Mouse (Mus musculus): ENCODE results near the gene Olfr91. TPM values are rescaled to one million over a fixed set of nuclear protein-coding genes. Genes with fewer than 3 reads are reported as not detected.

The Olfr91 gene
- polyA plus RNA-seq, 1 experiment from 2014 or later, result not detected

DNA sequence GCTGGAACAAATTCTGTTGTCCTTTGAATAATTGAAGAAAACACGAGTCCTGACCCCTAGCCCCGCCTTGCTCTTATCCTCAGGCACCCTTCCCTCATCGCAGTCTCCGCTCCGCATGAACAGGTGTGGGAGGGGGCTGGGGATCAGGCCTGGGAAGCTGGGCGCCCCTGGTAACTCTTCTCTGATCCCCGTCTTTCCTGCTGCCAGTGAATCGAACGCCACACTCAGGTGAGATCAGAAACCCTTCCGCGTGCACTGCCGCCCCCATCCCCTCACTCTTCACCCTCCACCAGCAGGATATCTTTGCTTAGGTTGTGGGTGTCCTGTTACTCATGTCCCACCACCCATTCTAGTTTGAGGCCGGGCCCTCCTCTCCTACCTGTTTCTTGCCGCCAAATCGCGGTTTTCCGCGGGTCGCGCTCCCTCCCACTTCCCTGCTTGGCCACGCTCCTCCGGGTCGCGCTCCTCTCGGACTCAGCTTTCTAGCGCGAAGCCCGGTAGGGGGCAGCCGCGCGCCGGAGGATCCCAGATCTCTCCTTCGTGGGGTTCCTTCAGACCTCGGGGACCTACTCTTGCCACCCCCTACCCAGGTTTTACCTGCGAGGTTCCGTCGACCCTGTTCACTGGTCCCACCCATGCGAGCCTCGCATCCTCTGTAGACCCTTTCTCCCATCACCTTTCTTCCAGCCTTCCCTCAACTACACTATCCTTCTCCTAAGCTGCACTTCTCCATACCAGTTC lies 48.3 kb downstream of the Olfr91 start:
- H3K27ac ChIP-seq (ENCODE audit: low read length), result peak overlapping the region; percentile 51
- peaks cover 57% of the 10 kb centered on the region for H3K4me1 ChIP-seq (replicated peaks; ENCODE audit: control insufficient read depth, insufficient read depth, low read length)
- peak overlapping the region; percentile 80 for H3K4me3 ChIP-seq (replicated peaks; ENCODE audit: low read length)
- peaks cover 2% of the 10 kb centered on the region; the same call in 1 of the 2 replicates for H3K36me3 ChIP-seq (ENCODE audit: control insufficient read depth, insufficient read depth)
- ATAC-seq, result peak; percentile 13
- H3K27me3 ChIP-seq (replicated peaks; ENCODE audit: control insufficient read depth, insufficient read depth, low read length), result no peaks in the 10 kb centered on the region
- 3% methylated on average over 39 of the region's 39 CpGs for WGBS
- H3K9me3 ChIP-seq (ENCODE audit: control insufficient read depth, low read length), result no peaks in the 10 kb centered on the region
- H3K4me2 ChIP-seq (ENCODE audit: low read length), result peak overlapping the region; percentile 71
- H3K9ac ChIP-seq (replicated peaks; ENCODE audit: low read depth, low read length), result peak overlapping the region; percentile 91

DNA sequence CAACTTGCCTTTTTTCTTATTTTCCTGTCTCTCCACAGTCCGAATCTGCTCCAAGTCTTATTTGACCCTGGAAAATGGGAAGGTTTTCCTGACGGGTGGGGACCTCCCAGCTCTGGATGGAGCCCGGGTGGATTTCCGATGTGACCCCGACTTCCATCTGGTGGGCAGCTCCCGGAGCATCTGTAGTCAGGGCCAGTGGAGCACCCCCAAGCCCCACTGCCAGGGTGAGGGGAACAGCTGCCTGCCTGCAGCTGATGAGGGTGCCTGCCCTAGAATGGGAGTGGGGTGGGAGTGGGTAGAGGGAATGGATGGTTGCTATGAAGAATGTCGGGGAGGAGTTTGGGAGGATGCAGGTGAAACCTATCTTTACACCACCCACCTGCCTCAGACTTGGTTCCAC lies 49.7 kb downstream of the Olfr91 start:
- H3K9ac ChIP-seq (replicated peaks; ENCODE audit: low read depth, low read length), result no peak overlapping the region
- H3K9me3 ChIP-seq (ENCODE audit: control insufficient read depth, low read length), result no peaks in the 10 kb centered on the region
- H3K4me2 ChIP-seq (ENCODE audit: low read length), result peak overlapping the region; percentile 81
- H3K4me1 ChIP-seq (replicated peaks; ENCODE audit: control insufficient read depth, insufficient read depth, low read length), result peaks cover 56% of the 10 kb centered on the region
- H3K36me3 ChIP-seq (ENCODE audit: control insufficient read depth, insufficient read depth), result no peaks in the 10 kb centered on the region
- no peaks in the 10 kb centered on the region for H3K27me3 ChIP-seq (replicated peaks; ENCODE audit: control insufficient read depth, insufficient read depth, low read length)
- no peak overlapping the region for H3K27ac ChIP-seq (ENCODE audit: low read length)
- no peak for ATAC-seq
- H3K4me3 ChIP-seq (replicated peaks; ENCODE audit: low read length), result peak overlapping the region; percentile 4; the same call in 1 of the 2 replicates
- 50% methylated on average over 7 of the region's 7 CpGs for WGBS

DNA sequence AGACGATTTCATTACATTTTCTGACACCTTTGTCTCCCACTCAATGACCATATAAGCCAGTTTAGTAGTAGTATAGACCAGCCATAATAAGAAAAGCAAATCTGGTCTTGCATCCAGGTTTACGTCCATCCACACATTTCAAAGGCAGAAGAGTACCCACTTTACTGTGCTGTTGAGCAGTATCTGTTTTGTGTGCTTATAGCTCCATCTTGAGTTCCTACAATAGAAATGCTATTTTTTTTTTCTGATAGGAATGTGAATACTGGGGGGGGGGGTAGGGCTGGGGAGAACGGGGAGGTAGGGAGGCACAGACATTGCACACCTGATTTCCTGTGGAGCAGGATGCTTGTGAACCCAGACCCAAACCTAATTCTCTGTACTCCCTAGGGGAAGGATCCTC lies 50.1 kb downstream of the Olfr91 start:
- no peak for ATAC-seq
- 28% methylated on average over 2 of the region's 3 CpGs for WGBS
- Histone ChIP-seq H3K4me1 (replicated peaks; ENCODE audit: control insufficient read depth, insufficient read depth, low read length) (peaks cover 52% of the 10 kb centered on the region), H3K9me3 (ENCODE audit: control insufficient read depth, low read length) (no peaks in the 10 kb centered on the region), H3K9ac (replicated peaks; ENCODE audit: low read depth, low read length) (no peak overlapping the region), H3K4me2 (ENCODE audit: low read length) (peak overlapping the region; percentile 81), H3K27ac (ENCODE audit: low read length) (no peak overlapping the region), H3K36me3 (ENCODE audit: control insufficient read depth, insufficient read depth) (no peaks in the 10 kb centered on the region), H3K27me3 (replicated peaks; ENCODE audit: control insufficient read depth, insufficient read depth, low read length) (no peaks in the 10 kb centered on the region), H3K4me3 (replicated peaks; ENCODE audit: low read length) (peak overlapping the region; percentile 4)

DNA sequence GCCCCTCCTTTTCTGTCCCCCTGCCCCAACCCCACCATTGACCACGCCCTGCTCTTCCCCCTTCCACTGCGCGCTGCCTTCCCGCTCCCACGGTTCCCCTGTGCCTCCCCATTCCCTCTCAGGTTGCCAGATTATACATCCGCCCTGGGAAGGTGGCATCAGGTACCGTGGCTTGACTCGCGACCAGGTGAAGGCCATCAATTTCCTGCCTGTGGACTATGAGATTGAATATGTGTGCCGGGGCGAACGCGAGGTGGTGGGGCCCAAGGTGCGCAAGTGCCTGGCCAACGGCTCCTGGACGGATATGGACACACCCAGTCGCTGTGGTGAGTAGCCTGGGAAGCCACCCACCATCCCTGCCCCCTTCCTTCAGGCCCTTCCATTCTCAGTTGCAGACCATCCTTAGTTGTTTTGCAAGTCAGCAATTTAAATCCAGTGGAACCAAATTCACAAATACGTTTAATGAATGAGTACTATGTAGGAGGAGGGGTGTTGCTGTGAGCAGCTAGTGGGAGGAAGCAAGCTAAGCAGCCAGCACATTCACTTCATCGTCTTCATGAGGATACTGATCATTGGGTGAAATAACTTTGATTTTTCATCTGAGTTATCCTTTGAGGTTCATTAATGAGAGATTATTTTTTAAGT lies 50.6 kb downstream of the Olfr91 start:
- H3K9ac ChIP-seq (replicated peaks; ENCODE audit: low read depth, low read length), result peak overlapping the region; percentile 98
- H3K27ac ChIP-seq (ENCODE audit: low read length), result peak overlapping the region; percentile 94
- no peaks in the 10 kb centered on the region for H3K27me3 ChIP-seq (replicated peaks; ENCODE audit: control insufficient read depth, insufficient read depth, low read length)
- H3K4me2 ChIP-seq (ENCODE audit: low read length), result peak overlapping the region; percentile 81
- H3K9me3 ChIP-seq (ENCODE audit: control insufficient read depth, low read length), result no peaks in the 10 kb centered on the region
- H3K4me3 ChIP-seq (replicated peaks; ENCODE audit: low read length), result peak overlapping the region; percentile 89
- no peak for ATAC-seq
- peaks cover 47% of the 10 kb centered on the region for H3K4me1 ChIP-seq (replicated peaks; ENCODE audit: control insufficient read depth, insufficient read depth, low read length)
- 17% methylated on average over 19 of the region's 19 CpGs for WGBS
- no peaks in the 10 kb centered on the region for H3K36me3 ChIP-seq (ENCODE audit: control insufficient read depth, insufficient read depth)

DNA sequence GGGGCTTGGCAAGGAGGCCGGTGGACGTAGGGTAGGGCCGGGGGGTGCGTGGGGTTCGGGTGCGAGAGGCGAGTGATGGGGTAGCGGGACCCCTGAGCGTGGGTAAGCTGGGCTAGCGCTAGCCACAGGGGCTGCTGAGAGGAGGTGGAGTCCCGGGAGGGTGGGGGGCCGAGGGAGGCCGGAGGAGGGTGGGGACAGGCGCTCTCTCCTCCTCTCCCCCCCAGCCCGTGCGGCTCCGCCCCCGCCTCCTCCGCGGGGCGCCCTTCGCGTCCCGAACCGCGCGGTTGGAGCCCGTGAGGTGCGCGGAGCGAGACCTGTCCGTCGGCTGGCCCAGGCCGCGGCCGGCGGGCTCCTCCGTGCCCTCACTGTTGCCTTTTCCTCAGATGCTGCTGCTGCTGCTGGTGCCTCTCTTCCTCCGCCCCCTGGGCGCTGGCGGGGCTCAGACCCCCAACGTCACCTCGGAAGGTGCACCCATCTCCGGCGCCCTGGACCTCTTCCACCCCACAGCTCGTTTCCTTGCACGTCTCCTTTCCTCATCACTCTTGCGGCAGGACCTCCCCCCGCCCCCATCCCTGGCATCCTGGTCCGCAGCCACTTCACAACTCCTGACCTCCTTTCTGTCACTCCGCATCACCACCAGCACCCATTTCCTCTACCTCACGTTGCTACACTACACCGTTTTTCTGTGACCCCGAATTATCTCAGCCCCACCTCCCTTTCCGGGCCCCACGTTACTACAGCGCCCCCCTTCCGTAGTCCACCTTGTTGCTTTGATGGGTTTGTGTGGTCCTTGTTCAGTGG lies 51.6 kb downstream of the Olfr91 start:
- Histone ChIP-seq H3K9me3 (ENCODE audit: control insufficient read depth, low read length) (no peaks in the 10 kb centered on the region), H3K27me3 (replicated peaks; ENCODE audit: control insufficient read depth, insufficient read depth, low read length) (no peaks in the 10 kb centered on the region), H3K9ac (replicated peaks; ENCODE audit: low read depth, low read length) (peak overlapping the region; percentile 98), H3K4me3 (replicated peaks; ENCODE audit: low read length) (peak overlapping the region; percentile 89), H3K4me2 (ENCODE audit: low read length) (peak overlapping the region; percentile 81), H3K36me3 (ENCODE audit: control insufficient read depth, insufficient read depth) (no peaks in the 10 kb centered on the region), H3K4me1 (replicated peaks; ENCODE audit: control insufficient read depth, insufficient read depth, low read length) (peaks cover 38% of the 10 kb centered on the region), H3K27ac (ENCODE audit: low read length) (peak overlapping the region; percentile 94)
- WGBS, result under 1% methylated on average over 53 of the region's 58 CpGs
- peak; percentile 64 for ATAC-seq

DNA sequence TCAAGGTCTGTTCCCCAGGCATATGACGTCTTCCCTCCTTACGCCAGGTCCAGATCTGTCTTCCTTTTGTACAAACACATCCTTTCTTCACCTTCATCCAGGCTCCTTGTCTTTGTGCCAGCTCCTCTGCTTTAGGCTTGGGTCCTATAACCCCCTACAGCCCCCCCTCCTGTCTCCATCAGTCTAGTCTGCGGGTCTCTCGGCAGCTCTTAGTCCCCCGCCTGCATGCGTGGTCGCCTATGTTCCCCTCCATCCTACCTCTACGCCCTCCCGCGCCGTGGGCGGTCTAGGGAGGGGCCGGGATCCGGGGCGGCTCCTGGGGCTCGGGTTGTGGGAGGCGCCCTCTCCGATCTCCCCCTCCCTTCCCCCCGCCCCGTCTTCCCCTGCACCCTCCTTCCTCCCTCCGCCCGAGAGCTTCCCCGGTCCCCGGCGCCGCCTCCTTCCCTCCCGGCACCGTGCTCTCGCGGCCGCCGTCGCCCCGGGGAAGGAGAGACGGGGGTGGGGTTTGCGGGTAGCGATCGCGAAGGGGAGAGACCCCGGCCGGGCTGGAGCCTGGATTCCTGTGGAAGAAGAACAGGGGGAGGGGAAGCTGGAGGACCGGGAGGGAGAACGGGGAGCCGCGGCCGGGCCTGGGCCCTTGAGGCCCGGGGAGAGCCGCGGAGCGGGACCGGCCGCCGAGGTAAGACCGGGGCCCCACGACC lies 52.3 kb downstream of the Olfr91 start, which contains the start of gene Gabbr1:
Gabbr1 (plus strand) TSS at position 356 of the 701 bp plus-strand sequence.
- H3K27me3 ChIP-seq (replicated peaks; ENCODE audit: control insufficient read depth, insufficient read depth, low read length), result no peaks in the 10 kb centered on the region
- peaks cover 33% of the 10 kb centered on the region for H3K4me1 ChIP-seq (replicated peaks; ENCODE audit: control insufficient read depth, insufficient read depth, low read length)
- peak within 1 kb of the TSS; percentile 89 for H3K4me3 ChIP-seq (replicated peaks; ENCODE audit: low read length)
- no peaks in the 10 kb centered on the region for H3K36me3 ChIP-seq (ENCODE audit: control insufficient read depth, insufficient read depth)
- H3K9ac ChIP-seq (replicated peaks; ENCODE audit: low read depth, low read length), result peak within 1 kb of the TSS; percentile 98
- ATAC-seq, result peak; percentile 79
- under 1% methylated on average over 44 of the region's 55 CpGs for WGBS
- H3K27ac ChIP-seq (ENCODE audit: low read length), result peak within 1 kb of the TSS; percentile 94
- H3K9me3 ChIP-seq (ENCODE audit: control insufficient read depth, low read length), result no peaks in the 10 kb centered on the region
- H3K4me2 ChIP-seq (ENCODE audit: low read length), result peak within 1 kb of the TSS; percentile 81

DNA sequence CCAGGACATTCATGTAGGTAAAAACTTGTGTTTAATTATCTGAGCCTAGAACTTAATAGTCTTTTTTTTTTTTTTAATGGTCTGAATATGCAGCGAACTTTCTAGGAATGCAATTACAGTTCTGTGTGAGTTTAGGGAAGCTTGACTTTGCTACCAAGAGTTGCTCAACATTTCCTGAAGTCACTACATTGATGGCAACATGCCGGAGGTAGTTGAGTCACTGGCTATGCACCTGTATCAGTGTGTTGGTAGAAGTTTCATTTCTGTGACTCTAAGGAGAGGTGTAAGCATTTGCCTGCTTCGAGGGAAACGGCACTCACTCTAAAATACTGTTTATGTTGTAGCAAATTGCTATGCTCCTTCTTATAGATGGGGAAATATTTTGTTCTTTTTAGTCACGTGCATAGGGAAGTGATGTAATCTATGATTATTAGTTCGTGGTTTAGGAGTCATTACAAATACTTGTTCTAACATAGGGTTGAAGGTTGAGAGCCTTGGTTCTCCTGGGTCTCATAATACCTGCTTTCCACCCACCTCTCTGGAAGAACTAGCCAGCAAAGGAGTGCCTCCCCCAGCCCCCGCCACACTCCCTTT lies 53.3 kb downstream of the Olfr91 start:
- peaks cover 28% of the 10 kb centered on the region for H3K4me1 ChIP-seq (replicated peaks; ENCODE audit: control insufficient read depth, insufficient read depth, low read length)
- peak overlapping the region; percentile 81 for H3K4me2 ChIP-seq (ENCODE audit: low read length)
- H3K27ac ChIP-seq (ENCODE audit: low read length), result peak overlapping the region; percentile 94
- no peaks in the 10 kb centered on the region for H3K27me3 ChIP-seq (replicated peaks; ENCODE audit: control insufficient read depth, insufficient read depth, low read length)
- no peaks in the 10 kb centered on the region for H3K9me3 ChIP-seq (ENCODE audit: control insufficient read depth, low read length)
- 70% methylated on average over 7 of the region's 7 CpGs for WGBS
- H3K4me3 ChIP-seq (replicated peaks; ENCODE audit: low read length), result peak overlapping the region; percentile 89
- no peaks in the 10 kb centered on the region for H3K36me3 ChIP-seq (ENCODE audit: control insufficient read depth, insufficient read depth)
- peak overlapping the region; percentile 98 for H3K9ac ChIP-seq (replicated peaks; ENCODE audit: low read depth, low read length)
- ATAC-seq, result no peak
